Mouse (Mus musculus) cortical plate, adult 2 months (tissue): ENCODE results near the gene Ccnb1. TPM values are rescaled to one million over a fixed set of nuclear protein-coding genes. Genes with fewer than 3 reads are reported as not detected.
"Not testable (repeated sequence)": the region's sequence is repeated elsewhere in the genome, so short reads cannot be mapped to it uniquely, and the experiment has no call there.

Experiments used
- H3K27ac ChIP-seq: fragments of 200-500 bp; 2 replicates; pipeline ENCODE4 v1.5.1; 2012; ENCODE audit warnings: low read length, control low read depth, inconsistent platforms; ENCODE audit not compliant: insufficient read depth
- H3K4me1 ChIP-seq: fragments of 200-500 bp; 2 replicates; pipeline ENCODE4 v1.6.1; 2011; ENCODE audit warnings: low read length; ENCODE audit not compliant: control insufficient read depth, insufficient read depth
- H3K4me3 ChIP-seq: fragments of 200-500 bp; 2 replicates; pipeline ENCODE4 v1.5.1; 2011; ENCODE audit warnings: mild to moderate bottlenecking, low read length, control low read depth; ENCODE audit not compliant: insufficient read depth
- CTCF ChIP-seq: fragments of 200-500 bp; IDR thresholded peaks from 2 replicates; pipeline ENCODE4 v1.5.1; 2011; ENCODE audit warnings: mild to moderate bottlenecking, control low read depth, low read length; ENCODE audit not compliant: insufficient read depth; ENCODE audit errors: extremely low read depth
- POLR2A ChIP-seq: fragments of 200-500 bp; IDR thresholded peaks from 2 replicates; pipeline ENCODE4 v1.6.1; 2011; ENCODE audit warnings: mild to moderate bottlenecking, low read length, control low read depth; ENCODE audit not compliant: insufficient read depth; ENCODE audit errors: extremely low read depth
- polyA plus RNA-seq: library from polyadenylated mRNA; depleted of rRNA; stranded (reverse); fragments of >200 nt; gene quantifications from 2 replicates; pipeline ENCODE4 v1.2.3, GENCODE M21; 2012; rRNA removed

The Ccnb1 gene
- polyA plus RNA-seq, 1 experiment = 1.3 TPM

DNA sequence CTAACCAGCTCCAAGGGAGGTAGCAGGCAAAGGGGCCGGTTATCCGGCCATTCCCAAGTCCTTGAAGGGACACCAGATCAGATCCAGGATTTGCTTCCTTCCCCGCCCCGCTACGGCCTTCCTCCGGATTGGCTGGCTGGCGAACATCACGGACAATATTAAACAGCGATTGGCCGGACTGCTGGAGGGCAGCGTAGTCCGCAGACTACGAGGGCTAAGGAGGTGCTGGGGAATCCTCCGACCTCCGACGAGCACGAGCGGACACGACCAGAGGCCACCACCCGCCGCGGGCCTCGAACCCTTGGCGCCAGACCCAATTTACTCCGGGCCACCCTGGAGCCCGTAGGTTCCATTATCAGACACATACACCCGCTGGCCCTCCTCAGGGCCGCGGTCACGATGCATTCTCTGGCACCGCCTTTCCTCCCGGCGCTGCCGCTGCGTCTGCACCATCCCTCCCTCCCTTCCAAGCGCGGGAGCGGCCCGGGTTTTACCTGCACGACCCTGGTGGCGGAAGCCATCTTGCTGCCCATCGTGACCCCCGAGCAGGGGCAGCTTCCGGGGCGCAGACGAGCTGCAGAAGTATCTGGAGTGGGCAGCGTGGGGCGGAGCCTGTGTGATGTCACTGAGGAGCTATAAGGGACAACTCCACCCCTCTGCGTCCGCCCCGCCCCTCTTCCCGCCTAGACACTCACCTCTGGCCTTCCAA is 42.2 kb downstream of the Ccnb1 start, which contains the start of gene Mrps36:
TSS of gene Mrps36 (minus strand) at position 624 of the 709 bp plus-strand sequence.
- Histone ChIP-seq H3K4me3 (peak within 1 kb of the TSS; percentile 74), H3K4me1 (peaks cover 4% of the 10 kb centered on the region), H3K27ac (peak within 1 kb of the TSS; percentile 79)
- TF ChIP-seq CTCF (no peak), POLR2A (peak; percentile 80; the same call in 1 of the 2 replicates)

DNA sequence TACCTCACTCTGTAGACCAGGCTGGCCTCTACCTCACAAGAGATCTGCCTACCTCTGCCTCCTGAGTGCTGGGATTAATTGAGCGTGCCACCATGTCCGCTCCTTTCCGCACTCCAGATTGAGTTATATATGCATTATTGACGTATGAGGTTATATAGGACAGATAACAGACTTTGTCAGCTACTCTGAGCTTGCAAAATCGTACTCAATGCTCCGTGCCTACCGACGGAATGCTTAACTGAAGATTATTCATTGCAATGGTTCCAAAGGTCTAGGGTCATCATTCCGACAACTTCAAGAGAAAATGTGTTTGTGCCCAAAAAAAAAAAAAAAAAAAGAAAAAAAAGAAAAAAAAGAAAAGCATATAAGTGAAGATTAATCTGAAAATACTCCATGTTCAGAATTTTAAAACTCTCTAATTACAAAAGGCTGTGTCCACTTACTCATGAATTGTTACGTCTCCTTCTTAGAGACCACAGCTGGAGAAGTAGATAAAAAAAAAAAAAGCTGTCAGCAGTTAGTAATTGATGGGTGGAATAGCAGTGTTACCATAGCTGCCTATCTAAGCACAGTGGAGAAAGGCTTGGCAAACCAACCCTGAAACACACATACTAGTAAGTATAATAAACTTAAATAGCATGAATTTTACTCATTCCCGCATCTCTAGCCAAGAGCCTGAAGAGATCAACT is 42.9 kb downstream of the Ccnb1 start:
- Histone ChIP-seq H3K4me3 (peak overlapping the region; percentile 74), H3K27ac (no peak overlapping the region), H3K4me1 (peaks cover 4% of the 10 kb centered on the region)
- TF ChIP-seq POLR2A = no peak
- TF ChIP-seq CTCF = no peak

DNA sequence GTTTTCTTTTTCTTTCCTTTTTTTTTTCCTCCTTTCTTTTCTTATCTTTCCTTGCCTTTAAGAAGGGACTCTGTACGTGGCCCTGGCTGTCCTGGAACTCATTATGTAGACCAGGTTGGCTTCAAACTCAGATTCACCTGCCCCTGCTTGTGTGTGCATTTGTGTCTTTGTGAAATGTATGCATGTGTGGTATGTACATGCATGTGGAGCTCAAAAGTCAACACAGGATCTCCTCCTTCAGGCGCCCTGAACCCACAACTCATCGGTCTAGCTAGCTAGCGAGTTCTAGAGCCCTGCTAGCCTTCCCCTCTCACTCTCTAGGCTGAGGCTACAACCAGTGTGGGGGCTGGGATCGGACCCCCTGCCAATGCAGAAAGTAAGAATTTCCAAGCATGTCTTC is 43.5 kb downstream of the Ccnb1 start:
- Histone ChIP-seq H3K4me3 (no peak overlapping the region; the same call in 1 of the 2 replicates), H3K4me1 (peaks cover 4% of the 10 kb centered on the region), H3K27ac (no peak overlapping the region)
- TF ChIP-seq POLR2A (no peak), CTCF (no peak)

DNA sequence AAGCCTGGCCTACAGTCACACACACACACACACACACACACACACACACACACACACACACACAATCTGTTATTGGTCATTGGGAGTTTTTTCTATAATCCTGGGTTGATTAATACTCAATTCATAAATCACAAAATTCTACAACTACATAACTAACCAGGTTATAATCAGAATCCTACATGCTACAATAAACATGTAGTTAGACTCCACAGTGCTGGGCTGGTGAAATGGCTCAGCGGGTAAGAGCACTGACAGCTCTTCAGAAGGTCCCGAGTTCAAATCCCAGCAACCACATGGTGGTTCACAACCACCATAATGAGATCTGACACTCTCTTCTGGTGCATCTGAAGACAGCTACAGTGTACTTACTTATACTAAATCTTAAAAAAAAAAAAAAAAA is 53.6 kb downstream of the Ccnb1 start:
- no peak overlapping the region for H3K4me3 ChIP-seq
- H3K27ac ChIP-seq = no peak overlapping the region
- TF ChIP-seq CTCF (no peak), POLR2A (no peak)
- H3K4me1 ChIP-seq = peaks cover 2% of the 10 kb centered on the region; the same call in 1 of the 2 replicates

DNA sequence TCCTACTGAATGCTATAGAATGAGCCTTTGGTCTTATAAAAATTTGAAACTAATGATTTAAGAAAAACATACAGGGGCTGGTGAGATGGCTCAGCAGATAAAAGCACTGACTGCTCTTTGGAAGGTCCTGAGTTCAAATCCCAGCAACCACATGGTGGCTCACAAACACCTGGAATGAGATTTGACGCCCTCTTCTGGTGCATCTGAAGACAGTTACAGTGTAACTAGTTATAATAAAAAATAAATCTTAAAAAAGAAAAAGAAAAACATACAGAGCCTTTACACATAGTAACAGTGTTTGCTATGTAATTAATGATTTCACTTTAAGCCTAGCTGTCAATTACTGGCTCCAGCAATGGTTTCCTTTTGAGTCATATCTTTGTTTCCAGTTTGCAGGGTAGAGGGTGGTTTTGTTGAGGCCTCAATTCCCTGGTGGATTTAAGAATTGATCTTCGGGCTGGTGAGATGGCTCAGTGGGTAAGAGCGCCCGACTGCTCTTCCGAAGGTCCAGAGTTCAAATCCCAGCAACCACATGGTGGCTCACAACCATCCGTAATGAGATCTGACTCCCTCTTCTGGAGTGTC is 54.8 kb downstream of the Ccnb1 start:
- H3K4me1 ChIP-seq, H3K4me3 ChIP-seq, H3K27ac ChIP-seq: not testable (repeated sequence)

DNA sequence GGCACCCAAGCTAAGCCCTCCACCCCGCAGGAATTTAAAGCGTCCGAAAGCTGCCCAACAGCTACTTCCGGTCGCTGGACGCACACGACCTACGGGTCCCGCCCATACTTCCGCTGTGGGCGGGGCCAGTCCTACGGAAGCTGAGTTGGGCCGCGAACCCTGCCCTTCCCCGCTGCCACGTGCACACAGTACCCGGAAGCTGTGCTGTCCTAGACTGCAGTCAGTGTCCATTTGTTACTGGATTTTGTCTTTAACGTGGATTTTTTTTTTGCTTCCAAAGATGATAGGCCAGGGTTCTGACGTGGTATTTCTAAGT is 55.6 kb downstream of the Ccnb1 start, which contains the start of gene Cdk7:
TSS of gene Cdk7 (minus strand) at position 79 of the 316 bp plus-strand sequence.
- Histone ChIP-seq H3K27ac (peak within 1 kb of the TSS; percentile 17; the same call in 1 of the 2 replicates), H3K4me3 (peak within 1 kb of the TSS; percentile 89), H3K4me1 (peaks cover 4% of the 10 kb centered on the region; the same call in 1 of the 2 replicates)
- TF ChIP-seq CTCF = no peak
- peak; percentile 61; the same call in 1 of the 2 replicates for TF ChIP-seq POLR2A

DNA sequence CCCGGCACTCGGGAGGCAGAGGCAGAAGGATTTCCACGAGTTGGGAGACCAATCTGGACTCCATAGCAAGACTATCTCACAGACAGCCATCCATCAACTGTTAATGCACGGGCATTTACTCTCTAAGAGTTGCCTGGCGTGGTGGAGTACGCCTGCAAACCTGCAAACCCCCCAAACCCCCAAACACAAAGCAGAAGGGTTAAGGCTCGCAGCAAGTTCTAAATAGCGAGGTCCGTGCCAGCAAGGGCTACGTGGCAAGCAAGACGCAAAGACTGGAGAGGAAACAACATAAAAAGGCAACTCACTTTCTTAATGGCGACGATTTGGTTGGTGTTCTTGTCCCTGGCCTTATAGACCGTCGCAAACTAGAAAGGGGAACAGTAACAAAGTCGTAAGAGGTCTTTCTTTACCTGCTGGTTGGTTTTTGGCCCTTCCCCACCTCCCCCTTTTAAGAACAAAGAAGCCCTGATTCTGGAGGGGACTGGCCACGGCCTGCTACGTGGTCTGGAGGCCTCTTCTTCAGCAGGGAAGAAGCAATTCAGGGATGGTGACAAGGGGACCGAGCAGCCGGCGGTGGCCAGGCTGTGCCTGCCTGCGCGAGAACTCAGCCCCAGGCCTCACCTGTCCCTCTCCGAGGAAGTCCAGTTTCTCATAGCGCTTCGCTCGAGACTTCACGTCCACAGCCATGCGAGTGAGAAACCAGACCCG is 56.1 kb downstream of the Ccnb1 start:
- no peak for TF ChIP-seq POLR2A
- no peak for TF ChIP-seq CTCF

More for the DNA sequence above, 56.1 kb downstream of the Ccnb1 start:
- peaks cover 4% of the 10 kb centered on the region; the same call in 1 of the 2 replicates for H3K4me1 ChIP-seq
- H3K4me3 ChIP-seq = peak overlapping the region; percentile 89
- peak overlapping the region; percentile 17; the same call in 1 of the 2 replicates for H3K27ac ChIP-seq

Other genes with a start within 250 kb of the Ccnb1 start
- 9.3 and 10.3 TPM in 2 replicates for gene Ocln, start 233.9 kb downstream of the Ccnb1 start, polyA plus RNA-seq
- gene Marveld2, start 169.6 kb downstream of the Ccnb1 start, polyA plus RNA-seq = 1.6 and 1.9 TPM in 2 replicates
- 147 and 150 TPM in 2 replicates for gene Ak6, start 135.6 kb downstream of the Ccnb1 start, polyA plus RNA-seq
- gene Rad17, start 135.5 kb downstream of the Ccnb1 start, polyA plus RNA-seq = 12.7 and 13.0 TPM in 2 replicates
- 19.6 and 22.3 TPM in 2 replicates for gene Taf9, start 135.0 kb downstream of the Ccnb1 start, polyA plus RNA-seq
- 0.34 and 0.58 TPM in 2 replicates for gene Ccdc125, start 116.9 kb downstream of the Ccnb1 start, polyA plus RNA-seq
- 19.5 and 20.6 TPM in 2 replicates for gene Cdk7, start 55.6 kb downstream of the Ccnb1 start, polyA plus RNA-seq
- gene Mrps36, start 41.9 kb downstream of the Ccnb1 start, polyA plus RNA-seq = 85.2 and 87.5 TPM in 2 replicates
- 1.2 and 1.3 TPM in 2 replicates for gene Cenph, start 10.7 kb downstream of the Ccnb1 start, polyA plus RNA-seq
- 43.5 and 43.7 TPM in 2 replicates for gene Slc30a5, start 46.9 kb upstream of the Ccnb1 start, polyA plus RNA-seq